Mouse (Mus musculus): ENCODE measurements around the gene Colq.

Colq gene

GRCm38 (mm10) chr14:31574903-31575665 is 16.1 kb downstream of the Colq start:
- no peak for DNase-seq (ENCODE audit: low spot score in 2 of 2)

DNA sequence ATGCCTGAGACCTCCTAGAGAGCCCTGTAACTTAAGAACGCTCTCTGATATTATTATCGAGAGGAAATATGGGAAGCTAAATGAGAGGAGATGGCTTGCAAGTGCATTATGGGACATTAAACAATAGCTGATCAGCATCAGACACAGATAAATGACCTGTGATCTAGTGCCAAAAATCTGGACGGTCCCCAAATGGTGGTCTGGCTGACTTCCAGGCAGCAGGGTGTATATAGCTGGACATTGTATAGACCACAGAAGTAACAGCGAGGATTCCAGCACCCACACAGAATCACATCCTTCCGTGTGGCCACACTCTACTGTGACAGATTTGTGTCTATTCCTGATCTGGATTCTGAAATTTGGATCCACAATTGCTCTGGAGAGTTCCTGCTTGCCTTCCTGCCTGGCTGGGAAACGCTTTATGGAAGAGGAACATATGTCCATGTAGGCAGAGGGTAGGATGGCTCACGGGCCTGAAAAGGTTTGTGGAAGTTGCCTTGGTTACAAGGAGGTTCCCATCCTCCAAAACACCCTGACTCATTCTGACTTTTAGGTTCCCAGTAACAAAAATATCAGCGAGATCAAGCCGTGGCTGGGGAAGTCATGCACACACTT is 18.5 kb downstream of the Colq start:
- DNase-seq (ENCODE audit: low spot score in 2 of 2): peak; percentile 60 to 82

GRCm38 (mm10) chr14:31571419-31571818 is 19.7 kb downstream of the Colq start:
- no peak for DNase-seq (ENCODE audit: low spot score in 2 of 2)

GRCm38 (mm10) chr14:31570131-31570951 is 20.8 kb downstream of the Colq start:
- no peak for DNase-seq (ENCODE audit: low spot score in 2 of 2)

DNA sequence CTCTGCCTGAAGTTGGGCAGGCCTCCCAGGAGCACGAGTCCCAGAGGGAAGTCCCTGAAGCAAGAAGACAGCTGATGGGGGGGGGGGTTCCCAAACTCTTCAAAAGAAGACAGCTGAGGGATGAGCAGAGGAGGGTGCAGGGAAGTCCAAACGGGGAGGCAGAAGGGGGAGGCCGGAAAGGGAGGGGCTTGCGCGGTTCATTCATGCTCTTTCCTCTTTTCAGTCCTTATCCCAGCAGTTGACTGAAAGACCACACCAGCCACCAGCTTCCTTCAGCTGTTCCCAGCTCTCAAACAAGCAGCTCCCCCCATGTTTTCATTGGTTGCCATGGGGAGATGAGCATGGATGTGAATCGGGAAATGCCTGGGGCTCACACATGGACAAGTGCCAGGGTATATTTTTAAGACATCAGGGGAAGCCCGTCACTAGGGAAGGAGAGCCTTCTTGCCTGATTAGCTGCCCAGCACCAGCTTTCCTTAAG is 22.0 kb downstream of the Colq start:
- DNase-seq (ENCODE audit: low spot score in 2 of 2): peak; percentile 52 to 82

GRCm38 (mm10) chr14:31565478-31566212 is 25.5 kb downstream of the Colq start:
- DNase-seq (ENCODE audit: low spot score in 2 of 2): no peak

DNA sequence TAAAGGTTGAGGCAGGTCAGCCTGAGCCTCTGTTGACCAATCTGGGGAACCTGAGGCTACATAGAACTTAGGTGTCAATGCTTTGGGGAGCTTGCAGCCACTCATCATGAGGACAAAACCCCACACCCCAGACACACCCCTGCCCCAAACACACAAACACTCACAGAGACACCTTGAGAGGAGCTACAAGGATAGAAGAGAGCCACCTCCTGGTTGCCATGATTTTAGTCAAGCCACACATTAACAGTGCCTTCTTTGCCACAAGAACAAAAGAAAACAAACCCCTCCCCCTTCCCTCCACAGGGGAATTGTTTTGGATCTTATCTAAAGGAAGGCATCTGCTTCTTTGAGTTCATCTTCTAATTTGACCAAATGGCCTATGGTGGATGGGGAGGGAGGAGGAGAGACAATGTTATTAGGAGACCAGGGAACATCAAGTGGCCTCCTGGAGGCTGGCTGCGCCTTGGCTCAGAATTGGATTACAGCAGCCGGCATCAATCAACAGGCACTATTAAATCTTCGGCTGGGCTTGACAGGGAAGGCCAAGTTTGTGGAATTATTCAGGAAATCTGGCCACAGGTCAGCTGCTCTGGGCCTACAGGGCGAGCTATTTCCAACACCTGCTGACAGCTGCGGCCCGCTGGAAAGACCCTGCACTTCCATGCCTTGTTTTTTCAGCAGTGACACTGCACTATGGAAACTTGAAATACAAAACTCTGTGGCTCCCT is 26.5 kb downstream of the Colq start:
- no peak for DNase-seq (ENCODE audit: low spot score in 2 of 2)

DNA sequence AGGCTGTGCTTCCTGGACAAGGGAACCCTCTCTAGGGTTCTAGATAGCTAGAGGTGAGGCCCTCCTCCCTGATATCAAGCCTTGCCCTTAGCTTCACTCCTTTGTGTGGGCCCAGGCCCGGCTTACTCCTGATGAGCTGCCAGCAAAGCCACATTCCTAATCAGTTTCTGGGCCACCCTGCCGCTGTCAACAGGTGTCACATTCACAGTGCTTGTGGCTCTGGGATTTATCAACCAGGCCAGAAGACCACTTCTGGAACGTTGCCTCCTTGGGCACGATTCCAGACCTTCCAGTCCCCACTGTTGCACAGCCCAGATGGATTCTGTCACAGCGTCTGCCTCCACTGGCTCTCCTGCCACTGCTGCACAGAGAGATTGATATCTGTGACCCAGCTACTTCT is 30.3 kb downstream of the Colq start:
- no peak for DNase-seq (ENCODE audit: low spot score in 2 of 2)

- no peak for DNase-seq (ENCODE audit: low spot score in 2 of 2)
Measured at GRCm38 (mm10) chr14:31559216-31559615, 31.9 kb downstream of the Colq start.

DNA sequence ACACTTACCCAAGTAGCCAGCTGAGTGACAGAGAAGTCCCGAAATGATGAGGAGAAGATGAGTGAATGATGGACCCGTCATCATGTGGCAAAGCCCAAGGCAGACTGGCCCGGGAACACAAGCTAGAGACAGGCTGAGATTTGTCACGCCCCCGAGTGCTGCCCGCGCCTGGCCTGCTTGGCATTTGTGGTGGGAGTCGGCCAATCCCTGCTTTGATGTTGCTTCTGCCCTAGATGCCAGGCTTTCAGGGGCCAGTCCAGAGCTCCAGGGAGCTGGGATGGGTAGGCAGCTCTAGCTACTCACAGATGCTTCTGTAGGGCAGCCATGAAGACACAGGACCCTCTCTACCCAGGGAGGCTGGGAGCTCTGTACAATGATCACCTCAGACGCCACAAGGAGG is 33.4 kb downstream of the Colq start:
- DNase-seq (ENCODE audit: low spot score in 2 of 2): no peak

DNA sequence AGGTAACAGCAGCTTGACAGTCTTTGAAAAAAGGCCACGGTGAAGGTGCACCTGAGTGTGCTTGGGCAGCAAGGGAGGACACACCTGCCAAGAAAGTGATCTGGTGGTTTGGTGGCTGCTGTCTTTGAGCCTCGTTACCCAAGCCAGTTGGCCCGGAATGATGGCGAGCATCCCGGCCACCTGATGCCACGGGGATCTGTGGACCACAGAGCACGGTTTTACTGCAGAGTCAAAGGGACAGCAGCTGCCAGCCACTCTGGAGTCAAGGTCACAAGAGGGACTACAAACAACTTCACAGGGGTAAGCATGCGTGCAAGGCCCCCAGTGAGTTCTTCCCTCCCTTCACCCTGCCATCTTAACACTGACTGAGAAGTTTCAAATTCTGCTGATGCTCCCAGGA is 33.9 kb downstream of the Colq start:
- DNase-seq (ENCODE audit: low spot score in 2 of 2): no peak

- DNase-seq (ENCODE audit: low spot score in 2 of 2): no peak
Measured at GRCm38 (mm10) chr14:31556526-31557260, 34.5 kb downstream of the Colq start.

- DNase-seq (ENCODE audit: low spot score in 2 of 2): no peak
Measured at GRCm38 (mm10) chr14:31555963-31556434, 35.1 kb downstream of the Colq start.

DNA sequence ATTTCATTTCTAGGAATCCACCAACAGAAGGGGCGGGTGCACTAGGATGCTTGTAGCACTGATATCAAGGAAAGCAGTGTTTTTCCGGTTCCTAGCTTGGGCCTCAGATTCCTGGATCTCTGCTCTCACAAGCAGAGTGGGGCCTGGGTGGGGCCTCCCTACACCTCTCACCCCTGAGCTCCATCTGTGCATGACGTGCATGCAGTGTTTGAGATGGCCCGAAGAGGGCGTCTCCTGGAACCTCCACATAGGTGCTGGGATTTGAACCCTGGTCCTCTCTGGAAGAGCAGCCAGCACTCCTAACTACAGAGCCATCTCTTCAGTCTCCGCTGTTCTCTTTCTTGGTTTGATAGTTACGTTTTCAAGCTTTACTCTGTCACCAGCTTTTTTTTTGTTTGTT is 36.1 kb downstream of the Colq start:
- DNase-seq (ENCODE audit: low spot score in 2 of 2): no peak

DNA sequence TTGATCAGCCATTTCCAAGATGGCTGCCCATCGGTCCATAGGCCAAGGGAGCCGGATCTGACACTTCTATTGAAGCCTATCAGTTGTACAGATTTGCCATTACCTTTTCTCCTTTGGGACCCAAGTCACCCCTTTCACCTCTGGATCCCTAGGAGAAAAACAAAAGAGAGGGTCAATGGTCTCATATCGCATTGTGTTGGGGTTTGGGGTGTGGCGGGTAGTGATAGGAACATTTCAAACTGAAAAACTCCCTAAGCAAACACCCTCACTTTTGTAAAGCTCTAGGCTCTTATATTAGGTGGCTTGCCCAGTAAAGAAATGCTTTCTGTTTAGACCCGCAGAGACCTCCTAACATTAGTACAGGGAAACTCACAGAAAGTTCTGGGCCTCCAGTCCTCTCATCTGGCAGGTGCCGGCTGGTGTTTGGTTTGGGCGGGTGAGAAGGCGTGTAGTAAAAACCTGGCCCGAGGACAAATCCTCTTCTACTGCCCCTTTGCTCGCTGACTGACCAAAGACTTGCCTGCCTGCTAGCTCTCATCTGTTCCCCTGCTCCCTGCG is 47.2 kb downstream of the Colq start:
- no peak for DNase-seq (ENCODE audit: low spot score in 2 of 2)

DNA sequence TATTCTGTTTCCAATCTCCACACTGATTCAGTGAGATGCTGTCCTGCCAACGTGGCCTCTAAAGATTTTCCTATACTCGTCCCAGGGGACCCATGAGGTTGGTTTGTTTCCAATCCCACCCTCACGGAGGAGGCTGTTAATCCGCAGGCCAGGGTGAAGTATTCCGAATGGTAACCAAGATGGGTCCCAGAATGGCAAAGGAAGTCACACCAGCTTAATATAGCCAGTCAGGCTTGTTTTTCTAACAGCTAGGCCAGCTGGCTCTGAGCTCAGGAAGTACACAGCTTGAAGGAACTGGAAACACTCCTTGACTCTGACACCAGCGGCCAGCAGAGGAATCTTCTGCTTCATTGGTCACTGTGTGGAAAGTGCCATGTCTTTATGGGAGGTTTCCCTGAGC is 53.8 kb downstream of the Colq start:
- DNase-seq (ENCODE audit: low spot score in 2 of 2): peak; percentile 35 to 41

DNA sequence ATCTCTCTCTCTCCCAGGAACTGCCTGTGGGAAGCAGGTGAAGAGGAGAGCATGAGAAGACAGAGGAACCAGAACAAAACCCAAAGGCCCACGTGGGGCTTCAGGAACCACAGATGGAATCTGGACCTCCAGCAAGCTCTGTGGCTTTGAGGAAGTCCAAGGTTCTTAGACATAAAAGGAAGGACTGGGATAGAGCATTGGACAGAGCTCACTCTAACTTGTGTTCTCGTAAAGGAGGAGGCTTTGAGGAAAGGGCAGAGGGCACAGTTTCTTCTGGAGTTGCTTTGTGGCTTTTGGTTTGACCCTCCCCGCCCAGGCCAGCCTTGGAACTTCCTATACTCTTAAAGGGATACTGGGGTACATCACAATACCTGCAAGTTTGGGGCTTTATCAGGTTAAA is 58.5 kb downstream of the Colq start:
- DNase-seq (ENCODE audit: low spot score in 2 of 2): no peak

DNA sequence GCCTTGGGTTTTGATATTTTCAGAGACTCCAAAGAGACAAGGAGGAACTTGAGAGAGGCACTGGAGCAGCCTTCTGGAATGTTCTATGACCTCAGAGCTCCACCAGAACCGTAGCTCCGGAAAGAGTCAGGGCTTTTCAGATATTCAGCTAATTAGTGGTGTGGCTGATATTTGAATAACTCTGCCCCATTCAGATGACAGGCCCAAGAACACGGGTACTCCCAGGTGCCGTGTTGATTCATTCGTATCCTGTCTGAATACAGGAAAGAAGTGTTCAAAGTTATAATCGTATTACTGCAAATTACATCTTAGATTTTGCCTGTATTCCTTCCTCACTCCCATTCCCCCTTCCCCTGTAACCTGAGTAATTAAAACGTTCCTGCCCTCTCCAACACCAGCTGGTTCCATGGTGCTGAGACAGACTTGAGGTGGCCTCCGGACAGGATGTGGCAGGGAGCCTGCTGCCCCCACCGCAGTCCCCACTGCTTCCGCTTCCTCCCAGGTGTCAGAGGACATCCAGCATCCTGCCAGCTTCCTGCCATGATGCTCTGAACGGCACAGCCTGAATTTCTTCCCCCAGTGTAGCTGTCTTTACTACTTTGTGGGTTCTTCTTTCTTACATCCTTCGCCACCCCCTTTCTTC is 59.5 kb downstream of the Colq start:
- DNase-seq (ENCODE audit: low spot score in 2 of 2): no peak

DNA sequence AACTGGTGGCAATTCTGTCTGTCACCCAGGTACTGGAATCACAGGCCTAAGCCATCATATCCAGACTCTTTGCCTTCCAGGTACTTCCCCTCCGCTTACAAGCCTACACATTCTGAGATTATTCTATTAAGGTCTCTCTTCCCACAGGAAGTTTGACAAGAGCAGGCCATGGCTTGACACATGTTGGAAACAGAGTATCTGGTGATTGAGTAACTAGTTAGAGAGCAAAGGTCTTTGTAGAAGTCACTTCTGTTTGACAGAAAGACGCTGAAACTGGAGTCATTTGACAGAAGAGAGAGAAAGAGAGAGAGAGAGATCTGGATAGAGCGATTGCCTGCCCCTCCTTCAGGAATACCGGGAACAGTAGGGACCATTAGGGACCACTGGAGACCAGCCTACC is 60.3 kb downstream of the Colq start:
- DNase-seq (ENCODE audit: low spot score in 2 of 2): no peak

Data from right cerebral cortex, postnatal 10 days (tissue).